In the genomic region with DNA sequence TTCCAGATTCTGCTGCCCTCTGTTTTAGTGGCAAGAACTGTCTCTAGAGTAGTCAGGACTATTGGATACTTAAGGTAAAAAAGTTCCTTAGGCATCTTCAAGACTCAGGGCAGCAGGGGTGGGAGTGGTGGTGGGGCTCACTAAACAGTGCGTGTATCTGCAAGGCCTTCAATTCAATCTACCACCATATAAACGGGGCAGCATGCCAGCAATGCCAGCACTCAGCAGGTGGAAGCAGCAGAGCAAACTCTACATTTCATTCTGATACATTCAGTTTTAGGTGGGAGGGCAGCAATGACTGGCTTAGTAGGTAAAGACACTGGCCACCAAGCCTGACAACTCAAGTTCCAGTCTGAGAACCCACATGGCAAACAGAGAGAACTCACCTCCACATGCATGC, we compare ENCODE assay signal across 11 mouse cellular contexts.
"Had no signal": no experiment of that assay in that cellular context is flagged by ENCODE, and none has a peak within 500 bp of the region (broad histone marks: within the 10 kb centered on the region; RNA-seq: fewer than 3 reads in every experiment).

No protein-coding gene starts in this region.

- DNase-seq: liver; liver, embryonic 13.5 days; liver, postnatal 0 days; lung, adult 18-20 months; lung, adult 2 months; lung, embryonic 14.5 days; lung, postnatal 10 days; lung, postnatal 14 days; lung, postnatal 36 days; lung, postnatal 4 days; midbrain, embryonic 14.5 days had no signal
